Mouse (Mus musculus): Measurements from ENCODE around the gene Eln. TPM values are rescaled to one million over a fixed set of nuclear protein-coding genes. Genes with fewer than 3 reads are reported as not detected.

The Eln gene
- total RNA-seq, 2 experiments from 2014 or later, result 11.6 to 17.0 TPM

Other genes with a start within 250 kb of the Eln start
- 100 to 1,000 TPM; 111 TPM for gene Clip2, start 194.9 kb downstream of the Eln start, total RNA-seq (2021)
- gene Syna, start 187.2 kb downstream of the Eln start, total RNA-seq (2021), result under 1 TPM; 0.15 to 0.18 TPM
- 10 to 100 TPM; 54.7 to 66.9 TPM for gene Rfc2, start 166.0 kb downstream of the Eln start, total RNA-seq (2021)
- 1 to 10 TPM; 2.1 to 2.8 TPM for gene Lat2, start 132.3 kb downstream of the Eln start, total RNA-seq (2021)
- 100 to 1,000 TPM; 317 to 353 TPM for gene Eif4h, start 107.8 kb downstream of the Eln start, total RNA-seq (2021)
- 10 to 100 TPM; 63.2 to 71.6 TPM for gene Limk1, start 58.7 kb downstream of the Eln start, total RNA-seq (2021)
- gene Tmem270, start 159.4 kb upstream of the Eln start, total RNA-seq (2021), result not detected
- gene Cldn13, start 168.2 kb upstream of the Eln start, total RNA-seq (2021), result not detected
- 10 to 100 TPM in 1 of 2 experiments, 1 to 10 TPM in 1; 9.6 to 10.9 TPM for gene Mettl27, start 185.0 kb upstream of the Eln start, total RNA-seq (2021)
- gene Cldn4, start 199.6 kb upstream of the Eln start, total RNA-seq (2021), result not detected
- under 1 TPM; 0.49 to 0.52 TPM for gene Cldn3, start 238.9 kb upstream of the Eln start, total RNA-seq (2021)

All from left cerebral cortex, postnatal 36 days (tissue).